Mouse (Mus musculus) urinary bladder, postnatal 10 days (tissue): ENCODE measurements around the gene Sipa1l1.

ENCODE experiments used
- DNase-seq: peaks from one replicate; pipeline ENCODE4 v3.0.0; 2022; ENCODE audit warnings: low spot score

Sipa1l1 gene

DNA sequence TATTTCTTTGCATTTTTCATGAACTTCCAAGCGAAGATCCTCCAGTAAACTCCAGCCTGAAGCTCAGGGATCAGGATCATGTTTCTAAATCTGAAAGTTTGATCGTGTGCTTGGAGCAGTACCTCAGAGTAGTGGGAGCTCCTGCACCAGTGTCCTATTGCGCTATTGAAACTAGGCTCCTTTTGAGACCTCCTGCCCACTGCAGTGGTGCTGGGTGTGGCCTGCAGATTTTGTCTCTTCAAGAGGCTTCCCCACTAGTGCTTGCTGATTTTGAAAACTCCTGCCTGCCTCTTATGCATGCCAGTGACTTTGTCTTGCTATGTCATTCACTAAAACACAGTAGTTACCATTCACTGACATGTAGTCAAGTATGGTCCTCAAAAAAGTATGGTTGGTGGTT, 213.8 kb downstream of the Sipa1l1 start:
- no peak for DNase-seq

DNA sequence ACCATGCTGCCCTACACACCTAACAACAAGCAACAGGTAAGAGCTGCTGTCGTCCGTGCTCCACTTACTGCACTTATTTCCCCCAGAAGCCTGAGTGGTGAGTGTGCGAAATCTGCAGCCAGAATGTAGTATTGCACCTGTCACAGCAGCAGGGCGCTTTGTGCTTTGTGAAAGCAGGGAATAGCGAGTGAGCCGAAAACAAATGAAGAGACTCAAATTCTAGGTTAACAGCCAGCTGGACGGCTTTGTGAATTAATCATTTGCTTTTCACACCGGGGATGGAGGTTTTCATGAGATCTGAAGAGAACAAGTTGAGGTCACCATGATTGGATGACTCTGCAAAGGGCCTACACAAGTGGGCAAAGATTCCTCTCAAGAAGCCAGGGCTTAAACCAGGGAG, 215.6 kb downstream of the Sipa1l1 start:
- no peak for DNase-seq

DNA sequence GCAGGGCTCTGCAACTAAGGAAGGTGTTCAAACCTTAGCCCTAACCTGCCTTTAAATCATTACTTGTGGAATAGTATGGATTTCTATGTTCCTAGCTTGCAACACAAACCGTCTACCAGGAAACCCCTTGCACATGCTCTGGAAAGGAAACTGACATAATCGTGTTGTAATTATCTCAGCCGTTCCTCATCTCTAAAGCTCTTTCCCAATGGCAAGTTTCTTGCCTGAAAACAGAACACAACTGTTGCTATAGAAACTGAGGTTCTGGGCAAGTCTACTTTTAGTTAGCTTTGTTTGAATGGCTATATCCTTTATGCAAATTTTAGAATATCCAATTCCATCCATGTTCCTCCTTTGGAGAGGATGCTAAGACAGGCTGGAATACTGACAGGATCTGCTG, 217.9 kb downstream of the Sipa1l1 start:
- DNase-seq, result no peak

DNA sequence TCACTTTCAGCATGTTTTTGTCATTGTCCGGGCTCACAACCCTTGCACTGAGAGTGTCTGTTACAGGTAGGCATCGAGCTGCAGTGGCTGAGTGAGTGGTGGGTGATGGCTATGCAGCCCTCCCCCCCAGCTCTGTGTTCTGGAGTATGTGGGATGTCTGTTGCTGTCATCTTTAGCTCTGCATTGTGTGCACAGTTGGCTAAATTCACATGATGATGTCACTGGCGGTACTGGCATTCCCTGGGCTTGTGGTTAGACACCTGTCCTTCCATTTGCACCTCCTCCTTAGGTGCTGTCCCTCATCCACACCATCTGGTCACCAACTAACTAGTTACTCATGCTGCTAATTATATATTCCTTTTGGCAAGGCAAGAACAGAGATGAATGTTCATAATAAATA, 218.5 kb downstream of the Sipa1l1 start:
- DNase-seq, result no peak

DNA sequence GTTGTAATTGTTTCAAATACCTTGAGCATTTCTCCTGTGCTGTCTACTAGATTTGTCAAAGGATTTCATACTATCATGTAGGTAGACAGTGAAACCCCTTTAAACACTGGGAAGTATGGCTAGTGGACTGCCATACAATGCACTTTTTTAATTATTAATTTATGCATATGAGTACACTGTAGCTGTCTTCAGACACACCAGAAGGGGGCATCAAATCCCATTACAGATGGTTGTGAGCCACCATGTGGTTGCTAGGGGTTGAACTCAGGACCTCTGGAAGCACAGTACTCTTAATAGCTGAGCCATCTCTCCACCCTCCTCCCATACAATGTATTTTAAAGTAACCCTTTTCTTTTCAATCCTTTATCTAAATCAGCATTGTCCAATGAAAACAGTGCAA, 219.0 kb downstream of the Sipa1l1 start:
- no peak for DNase-seq

DNA sequence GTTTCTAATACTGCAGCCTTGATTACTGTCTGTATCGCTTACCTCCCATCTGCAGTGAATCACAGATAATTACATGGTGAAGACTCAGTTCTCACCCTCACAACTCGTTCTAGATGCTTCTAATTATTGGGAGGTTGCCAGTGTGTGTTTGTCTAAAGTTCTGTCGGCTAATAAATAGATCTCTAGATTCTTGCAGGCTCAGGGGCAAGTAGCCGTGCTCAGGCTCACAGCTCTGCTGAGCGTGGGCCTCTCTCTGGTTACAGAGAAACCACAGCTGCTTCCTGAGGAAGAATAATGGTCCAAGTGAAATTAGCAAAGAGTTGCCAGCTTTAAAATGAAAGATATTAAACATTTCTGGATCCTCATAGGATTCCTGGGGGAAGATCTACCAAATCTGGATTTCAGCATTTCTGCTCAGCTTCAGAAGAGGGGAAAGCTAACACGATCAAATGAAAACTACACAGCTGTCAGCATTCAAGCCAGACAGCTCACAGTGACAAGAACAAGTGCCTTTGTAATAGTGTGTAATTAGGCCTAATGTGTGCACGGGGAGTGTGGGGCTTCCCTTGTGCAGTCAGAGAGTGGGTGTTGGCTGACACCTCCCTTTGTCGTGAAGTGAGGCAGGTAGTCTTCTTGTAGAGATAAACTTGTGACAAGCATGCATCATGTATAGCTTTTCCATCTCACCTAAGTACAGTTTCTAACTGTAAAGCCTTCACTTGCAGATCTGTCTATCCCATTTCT, 225.2 kb downstream of the Sipa1l1 start:
- DNase-seq, result no peak

DNA sequence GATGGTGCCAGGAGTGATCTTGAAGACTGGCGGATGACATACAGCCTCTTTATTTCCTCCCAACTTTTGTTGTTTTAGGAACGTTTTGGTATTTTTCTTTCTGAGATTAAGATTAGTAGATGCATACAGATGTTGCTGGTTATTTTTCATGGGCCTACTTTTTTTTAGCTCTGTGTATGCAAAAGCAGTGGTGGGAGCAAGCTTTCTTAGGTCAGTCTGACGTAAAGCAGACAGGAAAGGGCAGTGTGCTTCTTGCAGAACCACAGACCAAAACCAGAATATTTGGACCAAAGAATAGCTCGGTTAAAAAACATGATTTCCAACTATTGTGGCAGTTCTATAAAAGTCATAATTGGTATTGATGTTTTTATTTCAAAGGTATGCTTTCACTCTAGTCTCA, 226.1 kb downstream of the Sipa1l1 start:
- no peak for DNase-seq

DNA sequence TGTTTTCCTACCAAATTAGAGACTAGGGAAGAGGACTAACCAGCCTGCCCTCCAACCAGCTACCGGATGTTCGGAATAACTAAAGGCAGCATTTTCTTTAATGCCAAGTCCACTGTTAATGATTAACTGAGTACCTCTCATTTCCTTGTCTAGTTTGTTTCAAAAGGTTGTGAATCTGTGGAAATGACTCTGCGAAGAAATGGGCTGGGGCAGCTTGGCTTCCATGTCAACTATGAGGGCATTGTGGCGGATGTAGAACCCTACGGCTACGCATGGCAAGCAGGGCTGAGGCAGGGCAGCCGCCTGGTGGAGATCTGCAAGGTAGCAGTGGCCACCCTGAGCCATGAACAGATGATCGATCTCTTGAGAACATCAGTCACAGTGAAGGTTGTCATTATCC, 228.1 kb downstream of the Sipa1l1 start:
- DNase-seq, result no peak

DNA sequence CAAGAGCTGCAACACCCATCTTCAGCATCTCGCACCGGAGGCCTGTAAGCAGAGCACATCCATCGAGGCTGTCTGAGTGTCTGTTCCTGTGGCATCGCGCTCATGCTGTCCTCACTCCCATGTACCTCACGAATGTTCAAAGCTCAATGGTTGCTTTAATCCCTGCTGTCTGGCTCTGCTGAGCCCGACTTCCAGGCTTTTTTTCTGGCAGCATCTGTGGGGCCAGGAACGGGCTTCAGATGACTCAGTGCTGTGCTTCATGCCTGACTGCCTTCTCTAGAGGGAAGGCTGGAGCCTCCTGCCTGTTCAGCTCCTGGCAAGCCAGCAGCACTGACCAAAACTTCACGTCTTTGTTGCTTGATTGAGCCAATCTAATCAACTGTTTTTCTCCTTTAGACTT, 228.6 kb downstream of the Sipa1l1 start:
- no peak for DNase-seq

DNA sequence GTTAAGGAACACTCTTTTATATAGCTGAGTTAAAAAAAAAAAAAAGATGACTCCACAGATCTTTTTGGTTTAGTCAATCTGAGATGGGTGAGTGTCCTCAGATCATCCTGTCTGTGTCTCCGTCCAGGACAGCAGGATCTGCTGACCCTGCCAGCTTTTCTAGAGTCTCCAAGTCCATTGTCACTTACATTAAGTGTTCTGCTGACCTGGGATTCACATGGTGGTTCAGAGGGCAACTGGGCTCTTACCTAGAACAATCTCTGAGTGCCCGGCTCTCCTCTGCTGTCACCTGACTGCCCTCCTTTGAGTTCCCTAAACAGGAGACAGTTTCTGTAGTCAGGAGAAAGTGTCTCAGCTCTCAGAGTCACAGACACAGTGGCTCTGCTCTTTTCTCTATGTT, 229.8 kb downstream of the Sipa1l1 start:
- DNase-seq, result no peak

DNA sequence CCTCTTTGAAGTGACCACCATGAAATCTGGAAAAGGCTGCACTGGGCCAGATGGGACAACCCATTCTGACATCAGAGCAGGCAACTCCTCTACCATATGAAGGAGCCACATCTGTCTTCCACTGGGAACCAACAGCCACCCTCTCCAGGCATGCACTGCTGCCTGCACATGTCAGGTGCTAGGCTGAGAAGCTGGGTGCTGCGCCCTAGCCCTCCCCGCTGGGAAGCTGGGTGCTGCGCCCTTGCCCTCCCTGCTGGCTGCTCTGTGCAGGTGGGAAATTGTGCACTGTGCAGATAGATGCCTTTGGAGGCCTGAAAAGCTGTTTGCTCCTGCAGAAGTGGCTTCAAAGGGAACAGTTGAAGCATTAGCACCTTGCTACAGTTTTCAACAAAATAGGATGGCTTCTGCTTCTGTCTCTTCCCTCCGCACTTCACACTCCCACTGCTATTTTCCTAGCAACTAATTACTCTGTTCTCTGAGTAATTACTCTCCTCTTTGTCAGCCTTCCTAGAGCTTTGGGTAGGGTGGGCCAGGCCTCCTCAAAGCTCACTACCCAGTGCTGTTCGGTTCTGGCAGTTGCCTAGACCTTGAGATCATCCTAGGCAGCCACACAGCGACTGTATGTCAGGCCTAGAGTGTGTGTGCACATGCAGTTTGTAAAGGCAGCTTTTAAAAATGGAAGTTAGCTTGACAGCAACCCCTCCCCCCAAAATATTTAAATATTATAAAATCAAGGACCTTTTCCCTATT, 231.0 kb downstream of the Sipa1l1 start:
- no peak for DNase-seq

DNA sequence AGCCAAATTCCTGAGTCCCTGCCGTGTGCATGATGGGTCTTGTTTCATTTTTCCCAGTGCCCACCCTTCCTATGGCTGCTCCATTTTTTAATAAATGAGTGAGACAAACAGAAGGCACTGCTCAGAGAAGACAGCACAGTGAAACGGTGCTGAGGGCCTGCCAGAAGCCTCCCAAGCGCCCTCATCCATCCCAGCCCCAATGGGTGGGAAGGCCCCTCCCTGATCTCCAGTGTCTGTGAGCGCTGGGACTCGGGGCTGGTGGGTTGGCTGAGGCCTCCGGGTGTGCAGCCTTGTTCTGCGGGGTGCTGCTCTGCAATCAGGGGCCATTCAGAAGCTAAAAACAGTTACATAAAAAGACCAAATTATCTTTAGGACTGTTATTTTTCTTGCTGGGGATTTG, 231.7 kb downstream of the Sipa1l1 start:
- no peak for DNase-seq

DNA sequence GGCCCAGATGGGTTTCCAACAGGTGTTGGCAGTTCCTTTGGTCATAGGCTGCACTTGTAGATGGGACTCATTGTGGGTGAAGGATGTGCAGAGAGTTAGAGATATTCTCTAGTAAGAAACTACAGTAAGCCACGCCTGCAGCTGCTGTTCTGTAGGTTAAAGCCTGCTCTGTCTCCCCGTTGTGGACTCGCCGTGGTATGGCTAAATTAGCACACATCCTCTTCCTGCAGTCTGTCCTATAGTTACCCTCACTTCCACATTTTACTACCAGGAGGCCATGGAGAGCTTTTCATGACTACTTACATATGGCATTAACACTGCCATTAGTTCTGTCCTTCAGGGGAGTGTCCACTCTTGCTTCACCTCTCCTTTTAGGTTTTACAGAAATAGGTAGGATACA, 232.3 kb downstream of the Sipa1l1 start:
- DNase-seq, result no peak

DNA sequence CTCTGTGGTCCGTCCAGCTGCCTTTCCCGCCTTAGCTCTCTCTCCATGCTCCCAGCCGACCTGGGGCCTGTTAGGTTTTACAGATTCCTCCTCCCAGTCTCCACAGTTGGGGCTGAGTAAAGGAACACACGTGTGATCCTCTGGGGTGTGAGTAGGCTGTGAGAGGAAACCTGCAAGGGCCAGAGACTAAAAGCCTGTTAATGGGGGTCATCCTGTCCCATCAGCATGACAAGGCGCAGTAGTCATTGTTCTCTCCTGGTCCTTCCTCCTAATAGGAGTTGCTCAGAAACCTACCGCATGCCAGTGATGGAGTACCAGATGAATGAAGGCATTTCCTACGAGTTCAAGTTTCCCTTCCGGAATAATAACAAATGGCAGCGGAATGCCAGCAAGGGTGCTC, 233.5 kb downstream of the Sipa1l1 start:
- DNase-seq, result no peak

DNA sequence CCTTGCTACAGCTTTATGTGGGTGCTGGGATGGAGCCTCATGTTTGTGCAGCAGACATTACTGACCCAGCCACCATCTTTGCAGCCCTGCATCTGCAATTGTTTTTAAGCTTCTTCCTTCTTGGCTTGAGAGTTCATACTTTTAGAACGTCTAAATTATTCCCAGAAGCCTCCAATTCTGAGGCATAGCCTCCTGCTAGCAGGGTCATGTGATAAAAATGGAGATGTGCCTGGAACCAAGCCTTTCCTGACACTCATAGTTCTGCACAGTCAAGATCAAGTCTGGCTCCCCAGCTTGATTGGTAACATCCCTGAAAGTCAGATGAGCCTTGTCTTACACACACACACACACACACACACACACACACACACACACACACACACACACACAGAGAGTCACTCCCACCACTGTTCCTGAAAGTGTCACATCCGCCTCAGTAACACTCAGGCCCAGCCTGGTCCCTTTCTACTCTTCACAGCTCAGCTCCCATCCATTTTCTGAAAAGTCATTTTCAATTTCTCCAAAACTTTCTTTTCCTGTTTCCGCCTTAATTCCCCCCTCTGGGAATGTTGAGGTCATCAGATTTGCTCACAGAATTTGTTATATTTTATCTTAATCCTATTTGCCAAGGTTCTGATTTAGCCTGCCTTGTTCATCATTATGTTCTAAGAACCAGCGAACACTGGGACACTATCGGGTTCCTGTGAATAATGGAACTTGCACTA, 238.6 kb downstream of the Sipa1l1 start:
- DNase-seq, result no peak

DNA sequence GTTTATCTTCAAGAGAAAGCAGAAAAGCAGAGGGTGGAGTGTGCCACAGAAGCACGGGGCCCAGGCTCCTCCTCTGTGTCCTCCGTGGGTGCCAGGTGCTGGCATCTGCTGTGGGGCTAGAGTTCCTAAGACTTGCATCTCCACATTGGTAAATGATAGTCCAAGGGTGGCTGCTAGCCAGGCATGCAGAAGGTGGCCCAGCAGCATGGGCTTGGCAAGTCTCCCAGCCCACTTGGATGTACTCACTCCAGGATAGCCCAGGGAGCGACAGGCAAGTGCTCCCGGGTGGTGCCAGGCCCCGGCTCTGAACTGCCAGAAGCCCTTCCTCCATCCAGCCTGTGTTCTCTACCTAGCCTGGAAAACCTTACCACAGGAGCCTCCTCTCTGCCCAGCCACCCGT, 239.4 kb downstream of the Sipa1l1 start:
- DNase-seq, result no peak

DNA sequence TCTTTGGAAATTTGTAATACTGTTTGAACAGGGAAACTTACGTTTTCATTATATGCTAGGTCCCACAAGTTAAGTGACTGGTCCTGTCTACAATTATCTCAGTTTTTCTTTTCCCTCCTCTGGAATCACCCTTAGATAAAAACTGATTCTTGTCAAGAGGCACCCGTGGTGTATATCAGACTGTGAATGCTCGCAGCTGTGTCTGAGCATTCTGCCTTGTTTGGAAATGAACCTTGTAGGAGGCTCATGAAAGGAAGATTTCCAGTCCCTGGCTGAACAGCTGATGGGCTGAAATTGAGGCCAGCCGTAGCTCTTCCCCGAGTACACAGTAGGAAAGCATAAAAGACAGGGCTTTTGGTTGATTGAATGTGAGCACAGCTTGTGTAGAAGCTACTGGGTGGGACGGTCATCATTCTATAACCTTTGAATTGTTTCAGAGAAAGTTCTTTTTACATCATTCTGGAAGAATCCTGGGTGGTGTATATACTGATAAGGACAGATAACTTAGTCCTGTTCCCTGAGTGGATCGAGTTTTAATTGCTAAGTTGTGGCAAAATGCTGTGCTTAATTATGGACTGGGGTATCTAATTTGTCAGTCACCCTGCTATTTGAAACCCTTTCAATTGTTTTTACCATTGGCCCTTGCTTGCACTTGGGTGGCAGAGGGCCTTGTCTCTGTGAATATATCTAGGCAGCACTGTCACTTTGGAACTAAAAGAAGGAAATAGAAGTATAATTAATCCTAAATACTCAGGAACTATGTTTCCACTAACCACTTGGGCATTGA, 240.8 kb downstream of the Sipa1l1 start:
- no peak for DNase-seq

DNA sequence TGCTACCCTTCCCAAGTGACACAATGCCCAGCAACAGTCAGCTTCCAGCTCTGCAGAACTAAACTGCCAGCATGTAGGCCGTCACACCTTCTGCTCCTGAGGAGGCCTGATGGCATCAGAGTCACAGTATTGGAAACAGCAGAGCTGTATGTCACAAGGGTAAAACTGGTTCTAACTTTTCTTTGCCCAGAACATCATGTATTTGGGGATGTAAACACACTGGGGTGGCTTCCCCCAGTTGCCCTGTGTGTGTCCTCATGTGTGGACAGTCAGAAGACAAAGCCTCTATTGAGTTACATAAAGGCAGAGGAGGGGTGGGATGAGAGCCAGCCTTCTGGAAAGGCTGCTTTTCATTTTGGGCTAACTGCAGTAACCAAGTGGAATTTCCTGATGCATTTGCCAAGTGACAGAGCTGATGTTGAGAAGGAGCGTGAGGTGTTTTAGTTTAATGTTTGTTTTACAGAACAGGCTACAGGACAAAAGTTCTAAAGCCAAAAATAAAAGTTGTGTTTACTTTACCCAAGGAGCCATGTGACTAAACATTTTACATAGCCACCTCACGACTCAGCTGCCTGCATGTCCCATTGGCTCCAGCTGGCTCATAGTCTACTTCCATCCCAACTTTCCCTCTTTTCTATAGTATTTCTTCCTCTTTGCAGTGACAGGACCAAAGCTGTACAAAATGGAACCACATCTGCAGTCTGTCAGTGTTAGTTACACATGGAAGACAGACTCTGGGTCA, 243.3 kb downstream of the Sipa1l1 start:
- no peak for DNase-seq

DNA sequence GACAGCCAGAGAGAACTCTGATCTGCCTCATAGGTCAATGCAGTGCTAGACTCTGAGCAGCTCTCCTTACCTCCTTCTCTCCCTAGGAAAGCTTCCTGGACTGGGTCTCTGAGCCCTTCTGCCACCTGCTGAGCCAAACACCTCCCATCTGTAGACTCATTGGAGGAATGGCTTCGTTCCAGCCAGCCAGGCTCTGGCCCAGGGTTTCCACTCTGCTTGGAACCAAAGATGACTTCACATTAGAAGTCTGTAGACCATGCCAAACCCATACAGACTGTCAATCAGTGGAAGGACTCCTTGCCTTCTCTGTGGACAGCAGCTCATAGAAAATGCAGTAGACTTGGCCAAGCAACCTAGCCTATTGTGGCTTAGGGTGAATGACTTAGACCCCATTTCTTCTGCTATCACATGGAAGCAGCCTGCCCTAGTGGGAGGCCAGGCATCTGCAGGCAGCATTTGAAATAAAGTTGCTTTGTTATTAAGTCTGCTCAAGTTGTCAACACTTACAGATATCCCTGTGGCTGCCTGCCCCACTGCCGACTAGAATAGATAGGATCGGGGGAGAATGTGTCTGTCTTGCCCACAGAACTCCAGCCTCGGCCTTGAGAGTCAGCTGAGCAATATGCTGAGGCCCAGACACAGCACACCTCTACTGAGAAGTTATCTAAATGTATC, 246.7 kb downstream of the Sipa1l1 start:
- DNase-seq, result no peak

DNA sequence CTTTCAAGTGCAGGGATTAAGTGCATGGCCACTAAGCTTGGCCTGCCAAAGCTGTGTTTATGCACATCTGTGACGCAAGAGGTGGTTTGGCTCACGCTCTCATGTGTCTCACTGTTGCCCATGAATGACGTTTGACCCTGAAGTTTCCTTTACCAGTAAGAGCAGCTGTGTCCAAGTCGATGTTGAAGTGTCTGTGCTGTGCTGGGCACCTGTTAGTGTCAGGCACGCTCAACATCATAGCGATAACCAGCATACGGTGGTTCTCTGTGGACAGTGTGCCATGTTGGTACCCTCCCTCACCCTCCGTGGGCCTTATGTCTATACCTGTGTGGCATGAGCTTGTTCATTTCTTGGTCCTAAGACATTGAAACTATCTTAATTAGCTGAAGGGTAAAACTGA, 249.9 kb downstream of the Sipa1l1 start:
- DNase-seq, result no peak

DNA sequence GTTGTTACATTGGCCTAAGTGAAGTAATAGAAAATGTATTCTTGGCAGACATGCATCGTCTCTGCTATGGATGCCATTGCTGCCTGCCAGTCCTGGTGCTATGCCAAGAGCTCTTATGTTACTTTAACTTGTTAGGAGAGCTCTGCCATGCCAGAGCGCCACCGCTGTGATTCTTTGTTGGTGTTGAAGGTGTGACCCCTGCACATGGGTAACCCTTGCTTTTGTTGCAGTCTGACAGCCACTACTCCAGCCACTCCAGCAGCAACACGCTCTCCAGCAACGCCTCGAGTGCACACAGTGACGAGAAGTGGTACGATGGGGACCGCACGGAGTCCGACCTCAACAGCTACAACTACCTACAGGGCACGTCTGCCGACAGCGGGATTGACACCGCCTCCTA, 255.7 kb downstream of the Sipa1l1 start:
- no peak for DNase-seq
